Mouse (Mus musculus) heart, embryonic 14.5 days (tissue): ENCODE results near the gene Veph1. TPM values are rescaled to one million over a fixed set of nuclear protein-coding genes. Genes with fewer than 3 reads are reported as not detected.
"Not testable (repeated sequence)": the region's sequence is repeated elsewhere in the genome, so short reads cannot be mapped to it uniquely, and the experiment has no call there.

ENCODE experiments used
- ATAC-seq: fragments of 200-750 bp; cut with Nextera tagmentation; 2 replicates; pipeline ENCODE4 v1.8.0; 2017; ENCODE audit warnings: low read depth, moderate TSS enrichment; ENCODE audit not compliant: insufficient number of reproducible peaks, insufficient read depth, low FRiP score
- H3K27ac ChIP-seq, 2 experiments: fragments of 200-500 bp in 1 of 2; fragments of 300-500 bp in 1 of 2; sonication (generic) in 1 of 2; replicated peaks in 1 of 2; 2 replicates each; pipeline ENCODE4 v1.5.1; 2012 to 2014; ENCODE audit warnings: low read depth in 2 of 2, low read length in 2 of 2, control low read depth in 1 of 2, mild to moderate bottlenecking in 1 of 2, mixed read lengths in 1 of 2; ENCODE audit not compliant: control insufficient read depth in 1 of 2, insufficient read depth in 1 of 2
- H3K27me3 ChIP-seq: fragments of 300-500 bp; sonication (generic); 2 replicates; pipeline ENCODE4 v1.6.1; 2014; ENCODE audit warnings: mild to moderate bottlenecking, low read length, control low read depth; ENCODE audit not compliant: control insufficient read depth, insufficient read depth
- H3K36me3 ChIP-seq: fragments of 300-500 bp; sonication (generic); 2 replicates; pipeline ENCODE4 v1.6.1; 2014; ENCODE audit warnings: mild to moderate bottlenecking, control low read depth, low read length, mixed read lengths; ENCODE audit not compliant: control insufficient read depth, insufficient read depth
- H3K4me1 ChIP-seq, 2 experiments: fragments of 200-500 bp in 1 of 2; fragments of 300-500 bp in 1 of 2; sonication (generic) in 1 of 2; 2 replicates each; pipeline ENCODE4 v1.6.1; 2012 to 2014; ENCODE audit warnings: low read length in 2 of 2, control low read depth in 1 of 2, mixed read lengths in 1 of 2; ENCODE audit not compliant: control insufficient read depth in 2 of 2, insufficient read depth in 2 of 2
- H3K4me2 ChIP-seq: fragments of 300-500 bp; sonication (generic); 2 replicates; pipeline ENCODE4 v1.6.1; 2014; ENCODE audit warnings: mild to moderate bottlenecking, low read length
- H3K4me3 ChIP-seq, 2 experiments: fragments of 200-500 bp in 1 of 2; fragments of 300-500 bp in 1 of 2; sonication (generic) in 1 of 2; 2 replicates each; pipeline ENCODE4 v1.5.1; 2012 to 2014; ENCODE audit warnings: low read length in 2 of 2, mild to moderate bottlenecking in 2 of 2, control low read depth in 1 of 2, low read depth in 1 of 2, moderate library complexity in 1 of 2; ENCODE audit not compliant: control insufficient read depth in 1 of 2, insufficient read depth in 1 of 2
- H3K9ac ChIP-seq: fragments of 300-500 bp; sonication (generic); 2 replicates; pipeline ENCODE4 v1.6.1; 2014; ENCODE audit warnings: mild to moderate bottlenecking, low read length
- H3K9me3 ChIP-seq: fragments of 300-500 bp; sonication (generic); 2 replicates; pipeline ENCODE4 v1.6.1; 2016; ENCODE audit warnings: low read length, control low read depth; ENCODE audit not compliant: control insufficient read depth
- WGBS: fragments of 180-500 bp; shearing (Covaris S2); extraction: QIAGEN DNeasy Blood & Tissue Kit; methylation state at CpG from one replicate; pipeline ENCODE4 v1.1.7; 2014; 5-methylcytosine and 5-hydroxymethylcytosine counted together
- polyA plus RNA-seq: library from polyadenylated mRNA; unstranded; fragments of >200 nt; fragmentation: Nextera tagmentation; extraction: Ambion mirVana; gene quantifications from 2 replicates; pipeline ENCODE4 v1.2.1, GENCODE M21; 2014

The Veph1 gene
- polyA plus RNA-seq, 1 experiment from 2014 or later = 1.0 TPM

- H3K9me3 ChIP-seq = no peaks in the 10 kb centered on the region
- 23% methylated on average over 5 of the region's 5 CpGs for WGBS
- no peak overlapping the region for H3K4me2 ChIP-seq
- ATAC-seq = no peak
- H3K9ac ChIP-seq = no peak overlapping the region
- H3K27me3 ChIP-seq = no peaks in the 10 kb centered on the region
- H3K27ac ChIP-seq = no peak overlapping the region
- peaks cover 0 to 2% of the 10 kb centered on the region in 2 experiments; a peak in 2 of 4 replicates for H3K4me1 ChIP-seq
- H3K36me3 ChIP-seq = no peaks in the 10 kb centered on the region
- no peak overlapping the region for H3K4me3 ChIP-seq
Measured at GRCm38 (mm10) chr3:66262319-66262718, 34.3 kb downstream of the Veph1 start.

GRCm38 (mm10) chr3:66254504-66255105 lies 42.0 kb downstream of the Veph1 start:
- Histone ChIP-seq H3K9ac (no peak overlapping the region), H3K4me3 (no peak overlapping the region), H3K9me3 (no peaks in the 10 kb centered on the region), H3K4me2 (no peak overlapping the region), H3K36me3 (no peaks in the 10 kb centered on the region), H3K27me3 (no peaks in the 10 kb centered on the region), H3K27ac (no peak overlapping the region), H3K4me1 (peaks cover 3 to 6% of the 10 kb centered on the region in 2 experiments; a peak in 3 of 4 replicates)
- WGBS = 74% methylated on average over 9 of the region's 9 CpGs
- ATAC-seq = no peak

- no peaks in the 10 kb centered on the region for H3K27me3 ChIP-seq
- no peak overlapping the region for H3K4me2 ChIP-seq
- H3K27ac ChIP-seq = peak overlapping the region in 1 of 2 experiments; percentile 19; a peak in 1 of 4 replicates
- H3K9ac ChIP-seq = no peak overlapping the region
- H3K9me3 ChIP-seq = no peaks in the 10 kb centered on the region
- peaks cover 3 to 6% of the 10 kb centered on the region in 2 experiments; a peak in 3 of 4 replicates for H3K4me1 ChIP-seq
- WGBS = 39% methylated on average over 7 of the region's 7 CpGs
- ATAC-seq = no peak
- no peak overlapping the region for H3K4me3 ChIP-seq
- H3K36me3 ChIP-seq = no peaks in the 10 kb centered on the region
Measured at GRCm38 (mm10) chr3:66251842-66252241, 44.8 kb downstream of the Veph1 start.

GRCm38 (mm10) chr3:66240476-66240875 lies 56.2 kb downstream of the Veph1 start:
- H3K4me3 ChIP-seq = no peak overlapping the region
- H3K9ac ChIP-seq = no peak overlapping the region
- no peaks in the 10 kb centered on the region for H3K36me3 ChIP-seq
- H3K9me3 ChIP-seq = no peaks in the 10 kb centered on the region
- no peaks in the 10 kb centered on the region for H3K27me3 ChIP-seq
- no peaks in the 10 kb centered on the region for H3K4me1 ChIP-seq
- H3K27ac ChIP-seq = no peak overlapping the region
- H3K4me2 ChIP-seq = no peak overlapping the region
- ATAC-seq = no peak

- H3K4me3 ChIP-seq, H3K9ac ChIP-seq, H3K9me3 ChIP-seq, H3K4me1 ChIP-seq, H3K27me3 ChIP-seq, H3K4me2 ChIP-seq, H3K27ac ChIP-seq, H3K36me3 ChIP-seq, ATAC-seq: not testable (repeated sequence)
- WGBS = 31% methylated on average over 4 of the region's 4 CpGs
Measured at GRCm38 (mm10) chr3:66236234-66236871, 60.3 kb downstream of the Veph1 start.

GRCm38 (mm10) chr3:66224931-66225537 lies 71.6 kb downstream of the Veph1 start:
- Histone ChIP-seq H3K4me2 (no peak overlapping the region; the same call in 1 of the 2 replicates), H3K27me3 (no peaks in the 10 kb centered on the region), H3K4me1 (0 out of 4 replicates have a peak, but pooled peaks cover 0 to 2% of the 10 kb centered on the region in 2 experiments), H3K4me3 (no peak overlapping the region), H3K9me3 (no peaks in the 10 kb centered on the region), H3K27ac (peak overlapping the region; percentile 65 to 70), H3K36me3 (no peaks in the 10 kb centered on the region), H3K9ac (no peak overlapping the region)
- 55% methylated on average over 15 of the region's 15 CpGs for whole genome bisulfite sequencing
- ATAC-seq = peak; percentile 59; the same call in 1 of the 2 replicates

- Histone ChIP-seq H3K27ac (peak overlapping the region; percentile 68 to 69), H3K4me2 (peak overlapping the region; percentile 99), H3K36me3 (no peaks in the 10 kb centered on the region), H3K4me3 (peak overlapping the region; percentile 61 to 64), H3K9ac (peak overlapping the region; percentile 79), H3K4me1 (peaks cover 0 to 2% of the 10 kb centered on the region in 2 experiments; a peak in 1 of 4 replicates), H3K9me3 (no peaks in the 10 kb centered on the region), H3K27me3 (no peaks in the 10 kb centered on the region; the same call in 1 of the 2 replicates)
- ATAC-seq = 0 out of 2 replicates have a peak, but pooled peaks have one; percentile 33
- WGBS = 2% methylated on average over 11 of the region's 11 CpGs
Measured at GRCm38 (mm10) chr3:66221243-66221611, 75.4 kb downstream of the Veph1 start.
